Mouse (Mus musculus) adrenal gland, adult 2 months (tissue): ENCODE results near the gene 1600014C10Rik. TPM values are rescaled to one million over a fixed set of nuclear protein-coding genes. Genes with fewer than 3 reads are reported as not detected.

Source experiments
- DNase-seq: peaks from one replicate; pipeline ENCODE4 v3.0.0; 2021
- polyA plus RNA-seq: library from polyadenylated mRNA; depleted of rRNA; stranded (reverse); fragments of >200 nt; gene quantifications from 2 replicates; pipeline ENCODE4 v1.2.3, GENCODE M21; 2012
- total RNA-seq, 2 experiments: library from RNA; stranded (reverse); gene quantifications; 2 replicates each; pipeline ENCODE4 v1.2.3; 2021

1600014C10Rik gene
- total and polyA plus RNA-seq, 3 experiments: 18.7 to 40.5 (median 37.8) TPM

- peak; percentile 95 for DNase-seq
Measured at GRCm38 (mm10) chr7:38183709-38184417, 846 bp downstream of the 1600014C10Rik start.

GRCm38 (mm10) chr7:38184418-38184745 lies 1.4 kb downstream of the 1600014C10Rik start:
- DNase-seq: no peak

- DNase-seq: no peak
Measured at GRCm38 (mm10) chr7:38184786-38185185, 1.8 kb downstream of the 1600014C10Rik start.

- no peak for DNase-seq
Measured at GRCm38 (mm10) chr7:38186861-38187260, 3.8 kb downstream of the 1600014C10Rik start.

GRCm38 (mm10) chr7:38187796-38188195 lies 4.8 kb downstream of the 1600014C10Rik start:
- peak; percentile 35 for DNase-seq

GRCm38 (mm10) chr7:38188281-38189075 lies 5.5 kb downstream of the 1600014C10Rik start:
- no peak for DNase-seq

- DNase-seq: no peak
Measured at GRCm38 (mm10) chr7:38189136-38189982, 6.3 kb downstream of the 1600014C10Rik start.

GRCm38 (mm10) chr7:38190056-38190835 lies 7.2 kb downstream of the 1600014C10Rik start:
- DNase-seq: no peak

GRCm38 (mm10) chr7:38191146-38191545 lies 8.1 kb downstream of the 1600014C10Rik start:
- DNase-seq: no peak

- DNase-seq: no peak
Measured at GRCm38 (mm10) chr7:38191571-38191970, 8.6 kb downstream of the 1600014C10Rik start.

GRCm38 (mm10) chr7:38199907-38200605 lies 17.0 kb downstream of the 1600014C10Rik start:
- no peak for DNase-seq

- peak; percentile 85 for DNase-seq
Measured at GRCm38 (mm10) chr7:38200606-38201289, 17.7 kb downstream of the 1600014C10Rik start.

GRCm38 (mm10) chr7:38201290-38201658 lies 18.3 kb downstream of the 1600014C10Rik start:
- no peak for DNase-seq

- no peak for DNase-seq
Measured at GRCm38 (mm10) chr7:38204314-38204713, 21.3 kb downstream of the 1600014C10Rik start.

GRCm38 (mm10) chr7:38205801-38206200 lies 22.8 kb downstream of the 1600014C10Rik start:
- no peak for DNase-seq

GRCm38 (mm10) chr7:38206564-38206963 lies 23.5 kb downstream of the 1600014C10Rik start:
- no peak for DNase-seq

- DNase-seq: no peak
Measured at GRCm38 (mm10) chr7:38208969-38209368, 26.0 kb downstream of the 1600014C10Rik start.

GRCm38 (mm10) chr7:38209478-38210152 lies 26.6 kb downstream of the 1600014C10Rik start:
- peak; percentile 25 for DNase-seq

- no peak for DNase-seq
Measured at GRCm38 (mm10) chr7:38212651-38213062, 29.6 kb downstream of the 1600014C10Rik start.
